Mouse (Mus musculus): ENCODE results near the gene Spaca4. TPM values are rescaled to one million over a fixed set of nuclear protein-coding genes. Genes with fewer than 3 reads are reported as not detected.

Spaca4 gene
- polyA plus RNA-seq, 1 experiment from 2014 or later = not detected

GRCm38 (mm10) chr7:45678513-45678912 lies 47.1 kb downstream of the Spaca4 start:
- 90% methylated on average over 14 of the region's 14 CpGs for WGBS
- Histone ChIP-seq H3K9ac (ENCODE audit: low read depth, low read length) (no peak overlapping the region), H3K36me3 (ENCODE audit: control insufficient read depth, insufficient read depth, low read length) (no peaks in the 10 kb centered on the region), H3K27ac (ENCODE audit: low read depth, low read length) (no peak overlapping the region), H3K4me1 (replicated peaks; ENCODE audit: control insufficient read depth, insufficient read depth, low read length) (no peaks in the 10 kb centered on the region), H3K27me3 (ENCODE audit: control insufficient read depth, insufficient read depth, low read length) (no peaks in the 10 kb centered on the region), H3K4me3 (ENCODE audit: low read depth, low read length) (no peak overlapping the region), H3K9me3 (ENCODE audit: control insufficient read depth, low read length) (no peaks in the 10 kb centered on the region), H3K4me2 (replicated peaks; ENCODE audit: low read depth, low read length) (no peak overlapping the region)
- DNase-seq (ENCODE audit: low spot score) (no peak), ATAC-seq (ENCODE audit: low FRiP score) (no peak)

- WGBS = 77% methylated on average over 7 of the region's 7 CpGs
- Histone ChIP-seq H3K27ac (ENCODE audit: low read depth, low read length) (no peak overlapping the region), H3K36me3 (ENCODE audit: control insufficient read depth, insufficient read depth, low read length) (no peaks in the 10 kb centered on the region), H3K4me3 (ENCODE audit: low read depth, low read length) (no peak overlapping the region), H3K4me2 (replicated peaks; ENCODE audit: low read depth, low read length) (no peak overlapping the region), H3K9ac (ENCODE audit: low read depth, low read length) (no peak overlapping the region), H3K9me3 (ENCODE audit: control insufficient read depth, low read length) (no peaks in the 10 kb centered on the region), H3K4me1 (replicated peaks; ENCODE audit: control insufficient read depth, insufficient read depth, low read length) (no peaks in the 10 kb centered on the region), H3K27me3 (ENCODE audit: control insufficient read depth, insufficient read depth, low read length) (no peaks in the 10 kb centered on the region)
- no peak for DNase-seq (ENCODE audit: low spot score)
- ATAC-seq (ENCODE audit: low FRiP score) = no peak
Measured at GRCm38 (mm10) chr7:45677627-45678295, 47.9 kb downstream of the Spaca4 start.

Other genes with a start within 250 kb of the Spaca4 start
- gene Tulp2, start 243.9 kb downstream of the Spaca4 start, polyA plus RNA-seq (2014; fragmentation: Nextera tagmentation; extraction: Ambion mirVana) = 0.40 and 0.54 TPM in 2 replicates
- not detected in 2 replicates for gene Gm45808, start 239.0 kb downstream of the Spaca4 start, polyA plus RNA-seq (2014; fragmentation: Nextera tagmentation; extraction: Ambion mirVana)
- gene Dhdh, start 237.0 kb downstream of the Spaca4 start, polyA plus RNA-seq (2014; fragmentation: Nextera tagmentation; extraction: Ambion mirVana) = 2.9 and 4.1 TPM in 2 replicates
- gene Nucb1, start 215.4 kb downstream of the Spaca4 start, polyA plus RNA-seq (2014; fragmentation: Nextera tagmentation; extraction: Ambion mirVana) = 88.6 and 92.7 TPM in 2 replicates
- 15.1 and 15.7 TPM in 2 replicates for gene Ppp1r15a, start 199.5 kb downstream of the Spaca4 start, polyA plus RNA-seq (2014; fragmentation: Nextera tagmentation; extraction: Ambion mirVana)
- 2.1 and 2.3 TPM in 2 replicates for gene Plekha4, start 199.5 kb downstream of the Spaca4 start, polyA plus RNA-seq (2014; fragmentation: Nextera tagmentation; extraction: Ambion mirVana)
- gene Hsd17b14, start 170.9 kb downstream of the Spaca4 start, polyA plus RNA-seq (2014; fragmentation: Nextera tagmentation; extraction: Ambion mirVana) = 0.45 and 0.46 TPM in 2 replicates
- gene Bcat2, start 155.7 kb downstream of the Spaca4 start, polyA plus RNA-seq (2014; fragmentation: Nextera tagmentation; extraction: Ambion mirVana) = 26.6 and 31.4 TPM in 2 replicates
- not detected in 2 replicates for gene Fgf21, start 110.3 kb downstream of the Spaca4 start, polyA plus RNA-seq (2014; fragmentation: Nextera tagmentation; extraction: Ambion mirVana)
- gene Fut1, start 108.5 kb downstream of the Spaca4 start, polyA plus RNA-seq (2014; fragmentation: Nextera tagmentation; extraction: Ambion mirVana) = not detected in 2 replicates
- 0.12 and 0.18 TPM in 2 replicates for gene Izumo1, start 104.0 kb downstream of the Spaca4 start, polyA plus RNA-seq (2014; fragmentation: Nextera tagmentation; extraction: Ambion mirVana)
- 4.9 and 5.1 TPM in 2 replicates for gene Rasip1, start 98.3 kb downstream of the Spaca4 start, polyA plus RNA-seq (2014; fragmentation: Nextera tagmentation; extraction: Ambion mirVana)
- gene Mamstr, start 85.8 kb downstream of the Spaca4 start, polyA plus RNA-seq (2014; fragmentation: Nextera tagmentation; extraction: Ambion mirVana) = 1.7 and 2.1 TPM in 2 replicates
- gene Fut2, start 59.4 kb downstream of the Spaca4 start, polyA plus RNA-seq (2014; fragmentation: Nextera tagmentation; extraction: Ambion mirVana) = 0.06 and 0.27 TPM in 2 replicates
- 0.21 and 0.22 TPM in 2 replicates for gene Ntn5, start 41.8 kb downstream of the Spaca4 start, polyA plus RNA-seq (2014; fragmentation: Nextera tagmentation; extraction: Ambion mirVana)
- 0.29 and 0.75 TPM in 2 replicates for gene Sec1, start 31.4 kb downstream of the Spaca4 start, polyA plus RNA-seq (2014; fragmentation: Nextera tagmentation; extraction: Ambion mirVana)
- 8.8 and 9.9 TPM in 2 replicates for gene Car11, start 26.0 kb downstream of the Spaca4 start, polyA plus RNA-seq (2014; fragmentation: Nextera tagmentation; extraction: Ambion mirVana)
- gene Dbp, start 20.7 kb downstream of the Spaca4 start, polyA plus RNA-seq (2014; fragmentation: Nextera tagmentation; extraction: Ambion mirVana) = 2.2 and 2.8 TPM in 2 replicates
- gene Rpl18, start 10.4 kb downstream of the Spaca4 start, polyA plus RNA-seq (2014; fragmentation: Nextera tagmentation; extraction: Ambion mirVana) = 904 and 927 TPM in 2 replicates
- gene Sphk2, start 7.8 kb downstream of the Spaca4 start, polyA plus RNA-seq (2014; fragmentation: Nextera tagmentation; extraction: Ambion mirVana) = 13.6 and 17.6 TPM in 2 replicates
- gene Fam83e, start 4.6 kb downstream of the Spaca4 start, polyA plus RNA-seq (2014; fragmentation: Nextera tagmentation; extraction: Ambion mirVana) = 0.80 TPM in 2 replicates
- gene Lmtk3, start 57.9 kb upstream of the Spaca4 start, polyA plus RNA-seq (2014; fragmentation: Nextera tagmentation; extraction: Ambion mirVana) = 6.3 and 9.1 TPM in 2 replicates
- gene Sult2b1, start 58.9 kb upstream of the Spaca4 start, polyA plus RNA-seq (2014; fragmentation: Nextera tagmentation; extraction: Ambion mirVana) = 1.4 and 1.9 TPM in 2 replicates
- gene Cyth2, start 88.8 kb upstream of the Spaca4 start, polyA plus RNA-seq (2014; fragmentation: Nextera tagmentation; extraction: Ambion mirVana) = 211 and 248 TPM in 2 replicates
- gene Kcnj14, start 99.0 kb upstream of the Spaca4 start, polyA plus RNA-seq (2014; fragmentation: Nextera tagmentation; extraction: Ambion mirVana) = 0.48 and 0.57 TPM in 2 replicates
- gene Grwd1, start 105.1 kb upstream of the Spaca4 start, polyA plus RNA-seq (2014; fragmentation: Nextera tagmentation; extraction: Ambion mirVana) = 56.7 and 66.0 TPM in 2 replicates
- gene Kdelr1, start 147.0 kb upstream of the Spaca4 start, polyA plus RNA-seq (2014; fragmentation: Nextera tagmentation; extraction: Ambion mirVana) = 75.9 and 99.4 TPM in 2 replicates
- 0.39 and 0.42 TPM in 2 replicates for gene Grin2d, start 152.6 kb upstream of the Spaca4 start, polyA plus RNA-seq (2014; fragmentation: Nextera tagmentation; extraction: Ambion mirVana)
- 0.63 and 0.99 TPM in 2 replicates for gene Syngr4, start 170.9 kb upstream of the Spaca4 start, polyA plus RNA-seq (2014; fragmentation: Nextera tagmentation; extraction: Ambion mirVana)
- 3.1 and 4.6 TPM in 2 replicates for gene Tmem143, start 171.1 kb upstream of the Spaca4 start, polyA plus RNA-seq (2014; fragmentation: Nextera tagmentation; extraction: Ambion mirVana)
- gene Emp3, start 195.6 kb upstream of the Spaca4 start, polyA plus RNA-seq (2014; fragmentation: Nextera tagmentation; extraction: Ambion mirVana) = 28.3 and 40.5 TPM in 2 replicates
- gene Ccdc114, start 198.3 kb upstream of the Spaca4 start, polyA plus RNA-seq (2014; fragmentation: Nextera tagmentation; extraction: Ambion mirVana) = 3.3 and 5.3 TPM in 2 replicates

Data from hindbrain, embryonic 11.5 days (tissue).